Mouse (Mus musculus): ENCODE measurements around the gene Gpr137c.

GRCm38 (mm10) chr14:45220090-45220956 is 806 bp downstream of the Gpr137c start, which contains the start of gene Txndc16:
- peak; percentile 82 for TF ChIP-seq POLR2A (IDR thresholded peaks at IDR 0.05; ENCODE audit: borderline replicate concordance, insufficient read depth, low read length)
- no peak for TF ChIP-seq CTCF (IDR thresholded peaks at IDR 0.05; ENCODE audit: borderline replicate concordance, insufficient read depth, low read depth, low read length)

Data from cerebellum, adult 2 months (tissue).